Mouse (Mus musculus): ENCODE data around the gene Tmem26.

GRCm38 (mm10) chr10:68735621-68736020, 12.2 kb downstream of the Tmem26 start:
- TF ChIP-seq CTCF (IDR thresholded peaks at IDR 0.05; ENCODE audit: borderline replicate concordance, extremely low read depth, insufficient read depth, insufficient read length) (no peak), POLR2A (IDR thresholded peaks at IDR 0.05; ENCODE audit: borderline replicate concordance, extremely low read depth, insufficient read depth, insufficient read length, poor library complexity, severe bottlenecking) (no peak)

Measured in brain, embryonic 14.5 days (tissue).